Mouse (Mus musculus) kidney, postnatal 0 days (tissue): ENCODE results near the gene Ttc7b. TPM values are rescaled to one million over a fixed set of nuclear protein-coding genes. Genes with fewer than 3 reads are reported as not detected.

Experiments used
- ATAC-seq: fragments of 200-750 bp; cut with Nextera tagmentation; replicated peaks from 2 replicates; pipeline ENCODE4 v1.8.0; 2017; ENCODE audit warnings: low read depth, moderate number of reproducible peaks, moderate TSS enrichment, moderate library complexity; ENCODE audit not compliant: low FRiP score
- DNase-seq: peaks from one replicate; pipeline ENCODE4 v3.0.0-alpha.2; 2016; ENCODE audit warnings: low spot score
- H3K27ac ChIP-seq: fragments of 300-500 bp; sonication (generic); 2 replicates; pipeline ENCODE4 v1.5.1; 2014; ENCODE audit warnings: mild to moderate bottlenecking
- H3K27me3 ChIP-seq: fragments of 300-500 bp; sonication (generic); 2 replicates; pipeline ENCODE4 v1.6.1; 2014; ENCODE audit warnings: low read length, mixed read lengths; ENCODE audit not compliant: insufficient read depth
- H3K36me3 ChIP-seq: fragments of 300-500 bp; sonication (generic); 2 replicates; pipeline ENCODE4 v1.6.1; 2014; ENCODE audit warnings: low read length, mixed read lengths; ENCODE audit not compliant: insufficient read depth
- H3K4me1 ChIP-seq: fragments of 300-500 bp; sonication (generic); replicated peaks from 2 replicates; pipeline ENCODE4 v1.6.1; 2014; ENCODE audit warnings: antibody characterized with exemption, low read length, mixed read lengths; ENCODE audit not compliant: insufficient read depth
- H3K4me2 ChIP-seq: fragments of 300-500 bp; sonication (generic); 2 replicates; pipeline ENCODE4 v1.6.1; 2014; ENCODE audit warnings: mild to moderate bottlenecking, low read length, moderate library complexity, mixed read lengths
- H3K4me3 ChIP-seq: fragments of 300-500 bp; sonication (generic); replicated peaks from 2 replicates; pipeline ENCODE4 v1.5.1; 2014; ENCODE audit warnings: low read depth, low read length
- H3K9ac ChIP-seq: fragments of 300-500 bp; sonication (generic); 2 replicates; pipeline ENCODE4 v1.6.1; 2014; ENCODE audit warnings: low read depth, low read length
- H3K9me3 ChIP-seq: fragments of 300-500 bp; sonication (generic); replicated peaks from 2 replicates; pipeline ENCODE4 v1.6.1; 2016; ENCODE audit warnings: low read length, inconsistent platforms, mixed read lengths
- CTCF ChIP-seq: IDR thresholded peaks from 2 replicates; pipeline ENCODE4 v1.5.1; 2016; ENCODE audit warnings: antibody characterized with exemption, low read depth, mild to moderate bottlenecking, moderate library complexity
- WGBS: fragments of 180-500 bp; shearing (Covaris S2); extraction: QIAGEN DNeasy Blood & Tissue Kit; methylation state at CpG from one replicate; pipeline ENCODE4 v1.1.7; 2014; 5-methylcytosine and 5-hydroxymethylcytosine counted together
- polyA plus RNA-seq: library from polyadenylated mRNA; unstranded; fragments of >200 nt; fragmentation: Nextera tagmentation; extraction: Ambion mirVana; gene quantifications from 2 replicates; pipeline ENCODE4 v1.2.1, GENCODE M21; 2015

The Ttc7b gene
- polyA plus RNA-seq, 1 experiment from 2014 or later = 6.1 TPM

DNA sequence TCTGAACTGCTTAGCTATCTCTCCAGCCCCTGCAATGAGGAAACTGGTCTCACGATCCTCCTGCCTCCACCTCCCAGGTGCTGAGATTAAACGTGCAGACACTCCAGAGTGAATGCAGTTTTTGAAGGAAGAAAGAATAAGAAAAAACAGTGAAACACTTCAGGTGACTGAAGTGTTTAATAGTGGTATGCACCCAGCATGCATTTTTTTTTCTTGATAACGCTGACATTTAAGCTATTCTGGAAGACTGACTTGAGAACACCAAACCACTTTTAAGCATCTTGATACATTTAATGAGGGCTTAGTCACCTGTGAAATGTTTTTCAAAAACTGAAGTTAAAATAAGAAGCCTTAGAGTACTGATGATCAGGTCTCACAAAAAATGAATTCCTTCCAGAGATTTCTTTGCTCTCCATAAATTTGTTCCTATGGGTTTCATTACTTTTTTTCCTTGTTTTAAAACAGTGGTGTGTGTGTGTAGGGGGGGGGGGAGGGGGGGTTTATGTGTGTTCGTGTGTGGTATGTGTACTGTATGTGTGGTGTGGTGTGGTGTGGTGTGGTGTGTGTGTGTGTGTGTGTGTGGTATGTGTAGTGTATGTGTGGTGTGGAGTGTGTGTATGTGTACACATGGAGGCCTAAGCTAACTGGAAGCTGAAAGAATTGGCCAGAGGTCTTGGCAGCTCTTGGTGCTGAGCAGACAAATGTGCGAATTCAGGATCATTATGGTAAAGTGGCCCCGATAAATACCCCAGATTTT lies 23.0 kb upstream of the Ttc7b start:
- no peak overlapping the region for H3K4me3 ChIP-seq
- 80% methylated on average over 6 of the region's 6 CpGs for WGBS
- H3K27ac ChIP-seq = no peak overlapping the region
- H3K4me2 ChIP-seq = no peak overlapping the region
- no peaks in the 10 kb centered on the region for H3K36me3 ChIP-seq
- H3K4me1 ChIP-seq = peaks cover 2% of the 10 kb centered on the region; the same call in 1 of the 2 replicates
- H3K27me3 ChIP-seq = no peaks in the 10 kb centered on the region
- H3K9ac ChIP-seq = no peak overlapping the region
- TF ChIP-seq CTCF = no peak
- DNase-seq (no peak), ATAC-seq (no peak)
- no peaks in the 10 kb centered on the region for H3K9me3 ChIP-seq

- ATAC-seq = no peak
- DNase-seq = no peak
- H3K4me2 ChIP-seq = no peak overlapping the region
- 83% methylated on average over 6 of the region's 6 CpGs for WGBS
- TF ChIP-seq CTCF = no peak
- no peaks in the 10 kb centered on the region for H3K27me3 ChIP-seq
- no peak overlapping the region for H3K9ac ChIP-seq
- H3K27ac ChIP-seq = no peak overlapping the region
- H3K4me3 ChIP-seq = no peak overlapping the region
- H3K36me3 ChIP-seq = no peaks in the 10 kb centered on the region
- H3K4me1 ChIP-seq = peaks cover 5% of the 10 kb centered on the region; the same call in 1 of the 2 replicates
- H3K9me3 ChIP-seq = no peaks in the 10 kb centered on the region
Measured at GRCm38 (mm10) chr12:100542494-100542893, 21.9 kb upstream of the Ttc7b start.

- peaks cover 5% of the 10 kb centered on the region; the same call in 1 of the 2 replicates for H3K4me1 ChIP-seq
- no peak for TF ChIP-seq CTCF
- DNase-seq (no peak), ATAC-seq (no peak)
- no peak overlapping the region for H3K4me3 ChIP-seq
- H3K36me3 ChIP-seq = no peaks in the 10 kb centered on the region
- H3K4me2 ChIP-seq = no peak overlapping the region
- no peak overlapping the region for H3K27ac ChIP-seq
- 40% methylated on average over 3 of the region's 3 CpGs for whole genome bisulfite sequencing
- H3K9me3 ChIP-seq = no peaks in the 10 kb centered on the region
- H3K9ac ChIP-seq = no peak overlapping the region
- H3K27me3 ChIP-seq = no peaks in the 10 kb centered on the region
Measured at GRCm38 (mm10) chr12:100542076-100542475, 21.4 kb upstream of the Ttc7b start.

DNA sequence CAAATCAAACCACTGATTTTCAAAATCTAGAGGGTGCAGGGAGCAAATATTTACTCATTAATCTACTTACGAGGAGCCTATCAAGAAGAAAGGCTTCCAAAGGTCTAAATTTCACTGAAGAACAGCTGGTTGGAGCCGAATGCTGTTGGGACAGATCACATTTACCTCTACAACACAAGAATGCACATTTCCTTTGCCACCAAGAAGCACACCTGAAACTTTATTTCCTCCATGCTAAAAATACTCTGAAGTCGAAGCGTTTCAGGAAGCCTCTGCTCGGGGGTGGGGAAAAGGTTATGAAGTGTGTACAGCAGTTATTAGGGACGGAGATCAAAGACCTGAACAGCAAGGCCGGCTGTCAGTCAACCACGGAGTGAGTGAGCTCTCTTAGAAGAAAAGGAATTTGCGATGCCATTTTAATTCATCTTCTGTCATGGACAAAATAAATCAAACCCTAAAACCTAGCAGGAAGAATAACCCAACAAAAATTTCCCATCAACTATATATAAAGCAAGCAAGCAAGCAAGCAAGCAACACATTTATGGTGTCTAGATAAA lies 18.6 kb upstream of the Ttc7b start:
- Histone ChIP-seq H3K9me3 (no peaks in the 10 kb centered on the region), H3K9ac (no peak overlapping the region), H3K27ac (peak overlapping the region; percentile 8; the same call in 1 of the 2 replicates), H3K4me1 (peaks cover 5% of the 10 kb centered on the region; the same call in 1 of the 2 replicates), H3K36me3 (no peaks in the 10 kb centered on the region), H3K27me3 (no peaks in the 10 kb centered on the region), H3K4me2 (no peak overlapping the region), H3K4me3 (no peak overlapping the region)
- 10% methylated on average over 9 of the region's 9 CpGs for WGBS
- TF ChIP-seq CTCF = no peak
- no peak for ATAC-seq
- DNase-seq = peak; percentile 31

- no peaks in the 10 kb centered on the region for H3K27me3 ChIP-seq
- DNase-seq (peak; percentile 80), ATAC-seq (no peak)
- H3K9me3 ChIP-seq = no peaks in the 10 kb centered on the region
- no peak overlapping the region for H3K4me2 ChIP-seq
- H3K4me3 ChIP-seq = no peak overlapping the region
- H3K4me1 ChIP-seq = peaks cover 5% of the 10 kb centered on the region; the same call in 1 of the 2 replicates
- WGBS = 20% methylated on average over 7 of the region's 7 CpGs
- no peak for TF ChIP-seq CTCF
- H3K9ac ChIP-seq = no peak overlapping the region
- no peaks in the 10 kb centered on the region for H3K36me3 ChIP-seq
- peak overlapping the region; percentile 8 for H3K27ac ChIP-seq
Measured at GRCm38 (mm10) chr12:100538445-100539157, 18.0 kb upstream of the Ttc7b start.

- no peak overlapping the region for H3K9ac ChIP-seq
- no peak overlapping the region for H3K4me2 ChIP-seq
- no peak overlapping the region for H3K4me3 ChIP-seq
- TF ChIP-seq CTCF = no peak
- ATAC-seq (no peak), DNase-seq (no peak)
- peaks cover 5% of the 10 kb centered on the region; the same call in 1 of the 2 replicates for H3K4me1 ChIP-seq
- H3K36me3 ChIP-seq = no peaks in the 10 kb centered on the region
- H3K27me3 ChIP-seq = no peaks in the 10 kb centered on the region
- H3K9me3 ChIP-seq = no peaks in the 10 kb centered on the region
- no peak overlapping the region for H3K27ac ChIP-seq
- WGBS = 87% methylated on average over 11 of the region's 11 CpGs
Measured at GRCm38 (mm10) chr12:100537091-100537490, 16.5 kb upstream of the Ttc7b start.
